ENCODE assay signal across 23 mouse cellular contexts in genomic region chr10:8872788-8873187, GRCm38 (mm10).
"Had no signal": no experiment of that assay in that cellular context is flagged by ENCODE, and none has a peak within 500 bp of the region (broad histone marks: within the 10 kb centered on the region; RNA-seq: fewer than 3 reads in every experiment).

No protein-coding gene starts in this region.

- DNase-seq: gastrocnemius, postnatal 14 days; gastrocnemius, postnatal 36 days; heart, postnatal 14 days; heart, postnatal 36 days; kidney, adult 11 months; kidney, adult 2 months; kidney, postnatal 14 days; kidney, postnatal 36 days; liver had no signal

- H3K27me3 ChIP-seq: heart, embryonic 13.5 days; heart, embryonic 15.5 days; hindbrain, embryonic 13.5 days; hindbrain, embryonic 15.5 days; kidney, embryonic 15.5 days; limb, embryonic 12.5 days; liver, embryonic 12.5 days had no signal

- H3K36me3 ChIP-seq: heart, embryonic 15.5 days; hindbrain, embryonic 13.5 days; hindbrain, embryonic 15.5 days; kidney, embryonic 15.5 days; limb, embryonic 12.5 days; liver, embryonic 12.5 days had no signal

- H3K4me3 ChIP-seq: heart, adult 2 months; heart, embryonic 13.5 days; heart, embryonic 15.5 days; hindbrain, embryonic 13.5 days; hindbrain, embryonic 15.5 days; kidney, embryonic 15.5 days; left cerebral cortex, adult 2 months; limb, embryonic 10.5 days; limb, embryonic 12.5 days; liver, embryonic 12.5 days had no signal

- H3K9me3 ChIP-seq: heart, embryonic 15.5 days; hindbrain, embryonic 13.5 days; hindbrain, embryonic 15.5 days; kidney, embryonic 15.5 days; limb, embryonic 10.5 days; limb, embryonic 12.5 days; liver, embryonic 12.5 days had no signal

- H3K27ac ChIP-seq: heart, embryonic 13.5 days; heart, embryonic 15.5 days; hindbrain, embryonic 13.5 days; hindbrain, embryonic 15.5 days; hindbrain, postnatal 0 days; kidney, embryonic 15.5 days; kidney, postnatal 0 days; limb, embryonic 10.5 days; limb, embryonic 12.5 days; liver, embryonic 12.5 days had no signal

- ATAC-seq: hindbrain, postnatal 0 days; intestine, embryonic 16.5 days; liver, embryonic 12.5 days had no signal

- H3K4me1 ChIP-seq: hindbrain, embryonic 13.5 days; hindbrain, embryonic 15.5 days; limb, embryonic 10.5 days; limb, embryonic 12.5 days; liver, embryonic 12.5 days had no signal

- H3K4me2 ChIP-seq: heart, embryonic 11.5 days; heart, embryonic 13.5 days; heart, embryonic 15.5 days; hindbrain, embryonic 13.5 days; hindbrain, embryonic 15.5 days; kidney, embryonic 15.5 days; limb, embryonic 12.5 days; liver, embryonic 12.5 days had no signal

- H3K9ac ChIP-seq: heart, embryonic 13.5 days; heart, embryonic 15.5 days; hindbrain, embryonic 13.5 days; hindbrain, embryonic 15.5 days; kidney, embryonic 15.5 days; limb, embryonic 12.5 days; liver, embryonic 12.5 days had no signal
